Mouse (Mus musculus): ENCODE data around the gene Ifi27l2b.

The Ifi27l2b gene

DNA sequence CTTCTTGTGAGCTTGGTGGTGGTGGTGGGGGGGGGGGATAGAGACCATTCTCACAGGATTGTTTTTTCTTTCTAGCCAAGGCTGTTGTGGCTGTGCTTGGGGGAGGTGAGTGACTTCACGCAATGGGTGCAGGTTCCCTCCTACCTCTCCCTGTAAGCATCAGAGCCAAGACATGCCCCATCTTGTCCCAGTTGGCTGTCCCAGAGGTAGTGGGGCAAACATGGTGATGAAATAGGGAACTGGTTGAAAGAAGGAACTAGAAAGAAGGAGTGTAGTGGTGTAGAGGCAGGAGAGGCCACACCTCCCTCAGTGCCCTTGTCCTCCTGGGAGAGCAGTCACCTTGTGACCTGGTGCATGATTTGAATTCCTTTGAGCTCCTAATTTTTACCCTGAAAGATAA is 19.4 kb downstream of the Ifi27l2b start:
- DNase-seq (ENCODE audit: low read depth, low spot score): no peak

DNA sequence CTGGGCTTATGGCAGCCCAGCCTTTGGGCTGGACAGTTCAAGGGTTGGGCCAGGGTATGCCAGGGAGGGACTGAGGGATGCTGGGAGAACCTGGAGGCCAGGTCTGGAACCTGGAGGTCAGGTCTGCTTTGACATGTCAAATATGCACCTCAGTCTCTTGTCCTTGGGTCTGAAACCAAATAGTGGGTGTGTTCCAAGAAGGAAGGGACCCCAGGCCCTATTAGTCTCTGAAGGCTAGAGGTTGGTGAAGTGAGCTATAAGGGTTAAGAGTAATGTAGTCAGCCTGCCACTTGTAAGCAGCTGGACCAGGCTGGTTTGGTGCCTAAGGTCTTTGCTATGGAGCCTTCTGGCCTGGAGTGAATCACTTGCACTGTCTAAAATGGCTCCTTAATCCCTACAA is 22.2 kb downstream of the Ifi27l2b start:
- DNase-seq (ENCODE audit: low read depth, low spot score): no peak

DNA sequence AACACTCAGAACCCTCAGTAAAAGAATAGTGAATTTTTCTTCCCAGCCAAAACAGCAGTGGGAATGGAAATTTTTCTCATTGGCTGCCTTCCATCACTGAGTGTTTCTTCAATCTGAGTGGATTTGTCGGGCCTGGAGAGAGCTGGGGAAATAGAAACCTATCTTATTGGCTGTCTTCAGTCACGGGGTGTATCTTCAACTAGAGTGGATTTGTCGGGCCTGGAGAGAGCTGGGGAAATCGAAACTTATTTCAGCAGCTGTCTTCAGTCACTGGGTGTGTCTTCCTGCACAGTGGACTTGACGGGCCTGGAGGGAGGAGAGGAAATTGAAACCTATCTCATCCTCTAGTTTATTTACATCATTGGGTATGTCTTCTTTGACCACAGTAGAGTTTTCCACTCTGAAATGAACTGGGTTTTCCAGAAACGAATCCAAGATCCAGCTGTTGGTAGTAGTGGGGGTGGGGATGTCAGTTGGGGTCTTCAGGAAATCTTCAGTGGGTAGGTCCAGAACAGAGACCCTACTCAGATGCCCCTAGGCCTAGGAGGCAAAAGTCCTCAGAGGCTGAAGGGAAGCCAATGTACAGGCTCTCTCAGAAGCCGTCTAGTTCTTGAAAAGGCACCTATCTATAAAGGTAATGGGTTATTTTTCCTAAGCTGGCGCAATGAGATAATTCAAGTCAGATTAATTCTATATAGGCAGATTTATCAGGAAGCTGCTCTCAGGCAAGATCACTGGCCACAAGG is 22.9 kb downstream of the Ifi27l2b start, which contains the start of gene Ifi27:
Gene Ifi27 (plus strand): TSS at position 226 of the 746 bp plus-strand sequence.
- DNase-seq (ENCODE audit: low read depth, low spot score): no peak

DNA sequence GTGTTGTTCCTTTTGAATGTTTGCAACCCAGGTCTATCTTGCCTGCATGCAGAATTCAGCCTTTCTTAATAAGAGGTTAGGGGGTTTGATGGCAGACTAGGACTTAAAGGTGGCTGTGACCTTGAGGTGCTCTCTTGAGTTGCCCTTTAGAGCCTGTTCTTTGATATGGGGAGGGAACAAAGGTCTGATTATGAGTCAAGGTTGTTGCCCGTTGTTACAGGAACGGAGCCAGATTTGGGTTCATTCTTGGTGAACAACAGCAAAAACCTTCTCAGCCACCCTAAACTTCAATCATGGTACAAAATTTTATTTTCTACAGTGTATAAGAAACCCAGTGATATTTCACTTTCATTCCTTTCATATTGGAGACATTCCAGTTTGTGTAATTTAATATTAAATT is 23.6 kb downstream of the Ifi27l2b start:
- no peak for DNase-seq (ENCODE audit: low read depth, low spot score)

DNA sequence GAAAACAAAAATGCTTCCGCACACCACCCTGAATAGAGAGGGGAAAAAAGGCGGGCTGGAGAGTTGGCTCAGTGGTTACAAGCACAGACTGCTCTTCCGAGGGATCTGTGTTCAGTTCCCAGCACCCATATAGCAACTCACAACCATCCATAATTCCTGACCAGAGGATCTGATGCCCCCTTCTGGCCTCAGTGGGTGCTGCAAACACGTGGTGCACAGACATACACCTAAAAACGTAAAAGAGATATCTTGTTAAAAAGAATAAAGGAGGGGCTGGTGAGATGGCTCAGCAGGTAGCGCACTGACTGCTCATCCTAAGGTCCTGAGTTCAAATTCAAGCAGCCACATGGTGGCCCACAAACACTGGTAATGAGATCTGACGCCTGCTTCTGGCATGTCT is 30.3 kb downstream of the Ifi27l2b start:
- DNase-seq (ENCODE audit: low read depth, low spot score): no peak

DNA sequence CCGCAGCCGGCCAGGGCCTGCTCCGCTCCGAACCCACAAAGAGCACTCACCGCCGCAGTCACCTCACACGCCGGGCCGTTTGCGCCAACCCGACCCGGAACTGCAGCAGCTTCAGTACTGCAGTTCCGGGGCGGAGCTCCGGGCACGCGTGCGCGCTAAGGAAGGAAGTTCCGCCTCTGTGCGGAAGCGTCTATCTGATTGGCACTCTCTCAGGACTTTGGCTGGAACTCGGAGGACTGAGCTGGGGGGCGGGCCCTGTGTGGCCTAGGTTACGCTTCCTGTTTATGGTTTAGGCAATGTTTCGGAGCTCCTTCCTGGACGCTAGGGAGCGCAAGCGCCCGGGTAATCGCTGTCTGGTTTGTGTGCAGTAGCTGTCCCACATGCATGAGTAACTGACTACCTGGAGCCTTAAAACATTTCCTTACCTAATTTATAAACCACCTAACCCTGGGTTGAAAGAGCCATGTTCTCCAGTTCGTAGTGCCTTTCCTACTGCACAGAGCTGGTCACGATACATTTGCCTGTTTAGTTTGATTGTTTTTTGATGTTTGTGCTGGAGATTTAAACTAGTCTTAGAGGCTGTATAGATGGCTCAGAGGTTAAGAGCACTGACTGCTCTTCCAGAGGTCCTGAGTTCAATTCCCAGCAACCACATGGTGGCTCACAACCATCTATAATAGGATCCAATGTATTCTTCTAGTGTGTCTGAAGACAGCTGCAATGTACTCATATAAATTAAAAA is 31.1 kb downstream of the Ifi27l2b start, which contains the start of gene Ddx24:
Gene Ddx24 (minus strand): TSS at position 102 of the 742 bp plus-strand sequence.
- DNase-seq (ENCODE audit: low read depth, low spot score): peak; percentile 97

DNA sequence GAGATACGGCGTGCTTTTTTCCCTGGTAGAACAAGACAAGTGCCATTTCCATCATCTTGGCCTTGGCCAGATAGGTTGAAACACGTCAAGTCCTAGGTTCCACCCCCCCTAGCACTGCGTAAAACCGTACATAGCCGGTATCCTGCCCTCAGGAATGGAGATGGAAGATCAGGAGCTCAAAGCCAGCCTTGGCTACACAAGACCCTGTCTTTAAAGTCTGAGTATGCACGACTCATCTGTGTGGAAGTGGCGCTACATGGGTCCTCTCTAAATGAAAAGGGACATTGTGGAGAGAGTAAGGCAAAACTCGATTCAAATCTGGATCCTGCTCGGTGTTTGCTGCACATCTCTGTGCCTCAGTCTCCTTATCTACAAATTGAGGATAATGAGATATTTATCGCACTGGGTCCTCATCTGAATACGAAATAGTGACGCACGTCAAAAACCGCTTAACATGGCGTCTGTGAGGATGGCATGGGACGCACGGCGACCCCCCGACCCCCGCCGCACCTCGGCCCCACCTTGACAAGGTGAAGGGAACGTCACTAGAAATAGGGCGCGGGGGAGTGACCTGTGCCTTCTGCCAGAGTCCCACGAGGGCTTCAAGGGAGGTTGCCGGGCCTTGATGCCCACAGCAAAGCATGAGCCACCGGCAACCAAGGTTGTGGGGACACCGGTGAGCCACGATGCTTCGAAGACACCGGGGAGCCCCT is 31.9 kb downstream of the Ifi27l2b start:
- DNase-seq (ENCODE audit: low read depth, low spot score): no peak

DNA sequence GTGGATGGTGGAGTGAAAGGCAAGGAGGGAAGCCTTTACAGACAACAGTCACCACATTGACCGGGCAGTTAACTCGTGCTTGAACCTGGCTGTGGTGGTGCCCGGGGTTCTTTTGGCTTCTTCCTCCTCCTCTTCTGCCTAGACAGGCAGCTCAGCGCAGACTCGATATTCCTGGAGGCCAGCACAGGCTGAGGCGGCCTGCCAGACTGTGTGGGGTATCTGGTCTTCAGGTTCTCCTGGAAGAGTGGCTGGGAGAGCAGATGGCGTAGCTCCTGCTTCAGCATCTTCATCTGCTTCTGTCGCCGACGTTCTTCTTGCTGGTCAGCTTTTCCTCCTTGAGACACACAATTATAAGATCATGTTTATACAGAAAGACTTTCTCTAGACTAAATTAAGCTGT is 48.9 kb downstream of the Ifi27l2b start:
- DNase-seq (ENCODE audit: low read depth, low spot score): no peak

DNA sequence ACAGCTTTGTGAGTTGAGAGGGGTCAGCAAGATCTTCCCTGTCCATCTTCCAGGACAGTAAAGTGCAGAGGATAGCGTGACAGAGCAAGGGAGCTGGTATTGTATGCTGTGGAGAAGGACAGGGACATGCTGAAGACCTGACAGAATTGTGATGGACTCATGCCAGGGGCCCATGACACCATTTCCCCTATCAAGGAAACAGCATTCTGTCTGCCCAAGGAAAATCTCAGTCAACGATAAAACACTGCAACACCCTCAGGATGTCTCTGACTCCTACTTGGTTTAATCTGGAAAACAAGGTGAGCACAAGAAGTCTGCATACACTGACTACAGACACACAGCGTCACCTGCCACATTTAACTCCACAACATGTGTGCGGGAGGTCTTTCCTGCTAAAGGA is 49.3 kb downstream of the Ifi27l2b start, which contains the start of gene 9330161L09Rik:
Gene 9330161L09Rik (minus strand): TSS at position 101 of the 400 bp plus-strand sequence.
- no peak for DNase-seq (ENCODE audit: low read depth, low spot score)

DNA sequence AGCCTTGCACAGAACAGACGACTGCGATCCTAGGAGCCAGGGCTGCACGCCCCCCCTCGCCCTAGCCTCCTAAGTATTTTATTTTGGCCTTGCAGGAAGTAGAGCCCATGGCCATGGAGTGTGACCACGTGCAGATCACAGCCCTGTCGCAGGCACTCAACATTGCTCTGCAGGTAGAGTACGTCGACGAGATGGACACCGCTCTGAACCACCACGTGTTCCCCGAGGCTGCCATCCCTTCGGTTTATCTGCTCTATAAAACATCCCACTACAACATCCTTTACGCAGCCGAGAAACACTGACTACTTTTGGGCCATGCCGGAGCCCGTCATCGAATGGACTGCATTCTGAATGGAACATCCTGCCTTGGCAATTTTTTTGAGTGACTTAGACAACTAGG is 52.9 kb downstream of the Ifi27l2b start:
- no peak for DNase-seq (ENCODE audit: low read depth, low spot score)

All from mesoderm, embryonic 11.5 days (tissue).